Mouse (Mus musculus): ENCODE data around the gene Adad2. TPM values are rescaled to one million over a fixed set of nuclear protein-coding genes. Genes with fewer than 3 reads are reported as not detected.

Gene Adad2
- polyA plus RNA-seq, 1 experiment from 2014 or later = not detected

DNA sequence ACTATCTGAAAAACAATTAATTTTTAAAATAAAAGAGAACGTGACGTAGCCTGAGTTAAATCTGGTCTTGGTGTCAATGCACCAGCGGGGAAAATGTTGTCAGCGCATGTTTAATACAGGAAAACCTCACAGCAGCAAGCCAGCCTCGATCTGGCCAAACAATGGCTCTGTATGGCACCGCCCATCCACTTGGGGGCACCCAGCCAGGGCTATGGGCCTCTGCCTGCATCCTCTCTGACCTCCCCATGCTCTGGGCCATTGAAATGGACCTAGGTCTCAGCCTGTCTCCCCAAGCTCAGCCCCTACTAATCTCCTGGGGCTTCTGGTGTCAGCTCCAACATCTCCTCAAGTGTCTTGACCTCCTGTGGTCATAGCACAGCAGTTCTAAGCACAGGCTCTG, 49.3 kb downstream of the Adad2 start:
- Histone ChIP-seq H3K9ac (ENCODE audit: low read length) (no peak overlapping the region), H3K36me3 (ENCODE audit: control insufficient read depth, insufficient read depth, low read length) (no peaks in the 10 kb centered on the region), H3K4me3 (ENCODE audit: low read length) (no peak overlapping the region), H3K4me2 (ENCODE audit: low read depth, low read length) (no peak overlapping the region), H3K9me3 (ENCODE audit: control insufficient read depth, low read length) (no peaks in the 10 kb centered on the region), H3K27ac (ENCODE audit: low read length) (no peak overlapping the region), H3K4me1 (replicated peaks; ENCODE audit: control insufficient read depth, insufficient read depth, low read length) (peaks cover 22% of the 10 kb centered on the region), H3K27me3 (ENCODE audit: control insufficient read depth, insufficient read depth, low read depth, low read length) (no peaks in the 10 kb centered on the region)
- 69% methylated on average over 6 of the region's 6 CpGs for WGBS
- no peak for ATAC-seq (ENCODE audit: low read depth)

DNA sequence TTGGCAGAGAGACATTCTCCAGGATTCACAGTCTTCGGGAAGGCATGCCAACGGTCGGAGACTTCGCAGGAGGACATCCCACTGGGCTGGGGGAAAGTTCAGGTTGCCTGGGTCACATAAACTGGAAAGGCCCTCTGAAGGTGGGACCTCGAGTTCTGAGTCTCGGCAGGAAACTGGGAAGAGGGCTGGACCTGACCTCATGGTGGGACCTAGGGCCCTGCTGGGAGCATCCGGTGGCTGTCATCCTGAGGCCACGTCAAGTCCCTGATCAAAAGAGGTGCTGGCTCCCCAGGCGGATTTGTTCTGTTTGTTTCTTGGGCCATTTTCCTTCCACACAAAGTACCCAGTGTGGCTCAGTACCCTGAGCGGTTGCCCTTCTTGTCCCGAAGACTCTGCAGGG, 50.9 kb downstream of the Adad2 start:
- WGBS = 65% methylated on average over 11 of the region's 11 CpGs
- peaks cover 22% of the 10 kb centered on the region for H3K4me1 ChIP-seq (replicated peaks; ENCODE audit: control insufficient read depth, insufficient read depth, low read length)
- ATAC-seq (ENCODE audit: low read depth) = no peak

DNA sequence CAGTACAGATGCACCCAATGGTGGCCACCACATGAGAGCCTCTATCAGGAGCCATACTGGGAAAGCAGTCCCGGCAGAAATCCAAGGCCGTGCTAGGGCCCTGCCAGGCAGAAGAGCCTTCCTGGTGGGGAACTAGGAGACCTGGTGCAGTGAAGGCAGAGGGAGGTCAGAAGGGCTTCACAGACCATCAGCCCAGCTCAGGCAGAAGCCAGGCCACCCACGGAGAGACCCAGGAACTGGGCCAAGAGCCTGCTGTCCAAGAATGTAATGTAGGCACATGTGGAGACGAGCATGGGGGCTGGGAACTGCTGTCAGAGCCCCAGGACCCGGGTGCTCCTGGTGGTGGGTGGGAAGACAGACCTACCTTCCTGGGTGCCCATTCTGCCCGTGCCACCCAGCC, 52.7 kb downstream of the Adad2 start:
- H3K27me3 ChIP-seq (ENCODE audit: control insufficient read depth, insufficient read depth, low read depth, low read length) = no peaks in the 10 kb centered on the region
- H3K9me3 ChIP-seq (ENCODE audit: control insufficient read depth, low read length) = no peaks in the 10 kb centered on the region
- 0 out of 2 replicates have a peak, but pooled peaks have one; percentile 13 for ATAC-seq (ENCODE audit: low read depth)
- H3K4me1 ChIP-seq (replicated peaks; ENCODE audit: control insufficient read depth, insufficient read depth, low read length) = peaks cover 24% of the 10 kb centered on the region
- H3K4me3 ChIP-seq (ENCODE audit: low read length) = no peak overlapping the region
- H3K36me3 ChIP-seq (ENCODE audit: control insufficient read depth, insufficient read depth, low read length) = no peaks in the 10 kb centered on the region
- no peak overlapping the region for H3K27ac ChIP-seq (ENCODE audit: low read length)
- H3K9ac ChIP-seq (ENCODE audit: low read length) = no peak overlapping the region
- WGBS = 51% methylated on average over 6 of the region's 6 CpGs
- no peak overlapping the region for H3K4me2 ChIP-seq (ENCODE audit: low read depth, low read length)

More for the DNA sequence above, 50.9 kb downstream of the Adad2 start:
- Histone ChIP-seq H3K27ac (ENCODE audit: low read length) (no peak overlapping the region), H3K36me3 (ENCODE audit: control insufficient read depth, insufficient read depth, low read length) (no peaks in the 10 kb centered on the region), H3K4me2 (ENCODE audit: low read depth, low read length) (no peak overlapping the region), H3K9me3 (ENCODE audit: control insufficient read depth, low read length) (no peaks in the 10 kb centered on the region), H3K4me3 (ENCODE audit: low read length) (no peak overlapping the region), H3K27me3 (ENCODE audit: control insufficient read depth, insufficient read depth, low read depth, low read length) (no peaks in the 10 kb centered on the region), H3K9ac (ENCODE audit: low read length) (no peak overlapping the region)

Other genes starting within 250 kb of the Adad2 start
- gene Mlycd, start 217.9 kb upstream of the Adad2 start, polyA plus RNA-seq (2015; fragmentation: Nextera tagmentation; extraction: Ambion mirVana) = 12.1 and 12.3 TPM in 2 replicates
- gene Osgin1, start 178.6 kb upstream of the Adad2 start, polyA plus RNA-seq (2015; fragmentation: Nextera tagmentation; extraction: Ambion mirVana) = 1.9 and 3.2 TPM in 2 replicates
- 1.3 and 1.4 TPM in 2 replicates for gene Necab2, start 166.0 kb upstream of the Adad2 start, polyA plus RNA-seq (2015; fragmentation: Nextera tagmentation; extraction: Ambion mirVana)
- not detected in 2 replicates for gene Slc38a8, start 111.0 kb upstream of the Adad2 start, polyA plus RNA-seq (2015; fragmentation: Nextera tagmentation; extraction: Ambion mirVana)
- gene Mbtps1, start 54.0 kb upstream of the Adad2 start, polyA plus RNA-seq (2015; fragmentation: Nextera tagmentation; extraction: Ambion mirVana) = 118 and 126 TPM in 2 replicates
- 29.1 and 30.8 TPM in 2 replicates for gene Hsdl1, start 37.6 kb upstream of the Adad2 start, polyA plus RNA-seq (2015; fragmentation: Nextera tagmentation; extraction: Ambion mirVana)
- 2.7 and 3.9 TPM in 2 replicates for gene Dnaaf1, start 37.5 kb upstream of the Adad2 start, polyA plus RNA-seq (2015; fragmentation: Nextera tagmentation; extraction: Ambion mirVana)
- 10.6 and 10.7 TPM in 2 replicates for gene Taf1c, start 7.5 kb upstream of the Adad2 start, polyA plus RNA-seq (2015; fragmentation: Nextera tagmentation; extraction: Ambion mirVana)
- 0.10 and 0.13 TPM in 2 replicates for gene Kcng4, start 22.9 kb downstream of the Adad2 start, polyA plus RNA-seq (2015; fragmentation: Nextera tagmentation; extraction: Ambion mirVana)
- gene Wfdc1, start 53.6 kb downstream of the Adad2 start, polyA plus RNA-seq (2015; fragmentation: Nextera tagmentation; extraction: Ambion mirVana) = 10.8 and 13.0 TPM in 2 replicates
- 3.5 and 4.0 TPM in 2 replicates for gene Atp2c2, start 87.3 kb downstream of the Adad2 start, polyA plus RNA-seq (2015; fragmentation: Nextera tagmentation; extraction: Ambion mirVana)
- gene Tldc1, start 165.7 kb downstream of the Adad2 start, polyA plus RNA-seq (2015; fragmentation: Nextera tagmentation; extraction: Ambion mirVana) = 13.9 and 15.3 TPM in 2 replicates
- gene Cotl1, start 227.8 kb downstream of the Adad2 start, polyA plus RNA-seq (2015; fragmentation: Nextera tagmentation; extraction: Ambion mirVana) = 78.4 and 88.5 TPM in 2 replicates
- 14.5 and 15.0 TPM in 2 replicates for gene Klhl36, start 249.5 kb downstream of the Adad2 start, polyA plus RNA-seq (2015; fragmentation: Nextera tagmentation; extraction: Ambion mirVana)

Data from lung, embryonic 16.5 days (tissue).